Mouse (Mus musculus) MEL (cell line): ENCODE data around the gene Nadk2. TPM values are rescaled to one million over a fixed set of nuclear protein-coding genes. Genes with fewer than 3 reads are reported as not detected.

Source experiments
- DNase-seq: peaks from one replicate; pipeline ENCODE4 v3.0.0; 2011; ENCODE audit warnings: low read depth, low spot score
- H3K27ac ChIP-seq: 2 replicates; pipeline ENCODE4 v1.5.1; 2012; ENCODE audit warnings: low read depth, mild to moderate bottlenecking, control low read depth, low read length, moderate library complexity; ENCODE audit not compliant: control insufficient read depth
- H3K27me3 ChIP-seq, 2 experiments: fragments of 150-350 bp in 1 of 2; sonication (generic) in 1 of 2; 2 replicates each; pipeline ENCODE4 v1.6.1; 2012; ENCODE audit warnings: low read length in 2 of 2, mild to moderate bottlenecking in 2 of 2, improper control_type of control experiment in 1 of 2, moderate library complexity in 1 of 2; ENCODE audit not compliant: insufficient read depth in 2 of 2, control insufficient read depth in 1 of 2
- H3K36me3 ChIP-seq, 2 experiments: 2 replicates each; pipeline ENCODE4 v1.6.1; 2012 to 2014; ENCODE audit warnings: low read length in 2 of 2, improper control_type of control experiment in 1 of 2, inconsistent platforms in 1 of 2, mild to moderate bottlenecking in 1 of 2; ENCODE audit not compliant: insufficient read depth in 2 of 2, control insufficient read depth in 1 of 2
- H3K4me1 ChIP-seq, 2 experiments: fragments of 150-350 bp in 1 of 2; sonication (generic) in 1 of 2; 2 replicates each; pipeline ENCODE4 v1.6.1; 2012; ENCODE audit warnings: low read length in 2 of 2, improper control_type of control experiment in 1 of 2, mild to moderate bottlenecking in 1 of 2; ENCODE audit not compliant: insufficient read depth in 2 of 2, control insufficient read depth in 1 of 2
- H3K4me3 ChIP-seq, 2 experiments: fragments of 150-350 bp in 1 of 2; sonication (generic) in 1 of 2; 2 replicates each; pipeline ENCODE4 v1.5.1; 2012; ENCODE audit warnings: low read depth in 2 of 2, low read length in 2 of 2, mild to moderate bottlenecking in 2 of 2, moderate library complexity in 2 of 2, control low read depth in 1 of 2, improper control_type of control experiment in 1 of 2; ENCODE audit not compliant: control insufficient read depth in 1 of 2, insufficient read depth in 1 of 2
- H3K79me2 ChIP-seq: 2 replicates; pipeline ENCODE4 v1.6.1; 2012; ENCODE audit warnings: mild to moderate bottlenecking, low read length, moderate library complexity; ENCODE audit not compliant: control insufficient read depth, poor library complexity, insufficient read depth
- H3K9ac ChIP-seq: 2 replicates; pipeline ENCODE4 v1.6.1; 2012; ENCODE audit warnings: low read depth, mild to moderate bottlenecking, control low read depth, low read length, moderate library complexity; ENCODE audit not compliant: control insufficient read depth, poor library complexity, severe bottlenecking
- H3K9me3 ChIP-seq: fragments of 150-350 bp; sonication (generic); replicated peaks from 2 replicates; pipeline ENCODE4 v1.6.1; 2012; ENCODE audit warnings: mild to moderate bottlenecking, low read length, improper control_type of control experiment, moderate library complexity; ENCODE audit not compliant: insufficient read depth
- CHD1 ChIP-seq: IDR thresholded peaks from 2 replicates; pipeline ENCODE4 v1.6.1; 2012; ENCODE audit warnings: low read depth, mild to moderate bottlenecking, inconsistent platforms, low read length, improper control_type of control experiment
- CTCF ChIP-seq, 3 experiments: IDR thresholded peaks in 2 of 3; conservative IDR thresholded peaks in 1 of 3; 2 replicates each; pipeline ENCODE4 v1.5.1; 2011 to 2012; ENCODE audit warnings: low read length in 3 of 3, low read depth in 2 of 3, mild to moderate bottlenecking in 2 of 3, improper control_type of control experiment in 1 of 3, inconsistent platforms in 1 of 3, mixed read lengths in 1 of 3, moderate library complexity in 1 of 3; ENCODE audit not compliant: control insufficient read depth in 1 of 3, insufficient read depth in 1 of 3, poor library complexity in 1 of 3, severe bottlenecking in 1 of 3
- ELF1 ChIP-seq: IDR thresholded peaks from 2 replicates; pipeline ENCODE4 v1.6.1; 2014; ENCODE audit warnings: low read depth, mild to moderate bottlenecking, inconsistent platforms, low read length, improper control_type of control experiment, moderate library complexity
- EP300 ChIP-seq, 2 experiments: IDR thresholded peaks; 2 replicates each; pipeline ENCODE4 v1.6.1; 2011; ENCODE audit warnings: improper control_type of control experiment in 2 of 2, low read length in 2 of 2, low read depth in 1 of 2, mild to moderate bottlenecking in 1 of 2
- ETS1 ChIP-seq: IDR thresholded peaks from 2 replicates; pipeline ENCODE4 v1.6.1; 2012; ENCODE audit warnings: low read depth, mild to moderate bottlenecking, inconsistent platforms, low read length, improper control_type of control experiment, moderate library complexity
- GATA1 ChIP-seq: IDR thresholded peaks from 2 replicates; pipeline ENCODE4 v1.6.1; 2011; ENCODE audit warnings: low read depth, low read length, improper control_type of control experiment
- HCFC1 ChIP-seq: IDR thresholded peaks from 2 replicates; pipeline ENCODE4 v1.6.1; 2012; ENCODE audit warnings: low read depth, mild to moderate bottlenecking, inconsistent platforms, low read length, improper control_type of control experiment, moderate library complexity
- JUND ChIP-seq: IDR thresholded peaks from 2 replicates; pipeline ENCODE4 v1.6.1; 2011; ENCODE audit warnings: low read depth, mild to moderate bottlenecking, improper control_type of control experiment, low read length
- KAT2A ChIP-seq: conservative IDR thresholded peaks from 2 replicates; pipeline ENCODE4 v1.6.1; 2012; ENCODE audit warnings: low read depth, low read length, improper control_type of control experiment, inconsistent platforms
- MAFK ChIP-seq: IDR thresholded peaks from 2 replicates; pipeline ENCODE4 v1.6.1; 2011; ENCODE audit warnings: low read depth, mild to moderate bottlenecking, low read length, improper control_type of control experiment, borderline replicate concordance
- MAZ ChIP-seq: IDR thresholded peaks from 2 replicates; pipeline ENCODE4 v1.6.1; 2012; ENCODE audit warnings: low read depth, mild to moderate bottlenecking, inconsistent platforms, low read length, improper control_type of control experiment
- MEF2A ChIP-seq: IDR thresholded peaks from 2 replicates; pipeline ENCODE4 v1.6.1; 2014; ENCODE audit warnings: low read depth, mild to moderate bottlenecking, inconsistent platforms, low read length, improper control_type of control experiment; ENCODE audit not compliant: poor library complexity, insufficient replicate concordance, severe bottlenecking; ENCODE audit errors: extremely low read depth
- MXI1 ChIP-seq: IDR thresholded peaks from 2 replicates; pipeline ENCODE4 v1.6.1; 2011; ENCODE audit warnings: mild to moderate bottlenecking, low read depth, low read length, improper control_type of control experiment
- MYB ChIP-seq: IDR thresholded peaks from 2 replicates; pipeline ENCODE4 v1.6.1; 2011; ENCODE audit warnings: mild to moderate bottlenecking, low read depth, low read length, improper control_type of control experiment
- NELFE ChIP-seq: IDR thresholded peaks from 2 replicates; pipeline ENCODE4 v1.6.1; 2011; ENCODE audit warnings: low read depth, low read length, improper control_type of control experiment
- NRF1 ChIP-seq: IDR thresholded peaks from 2 replicates; pipeline ENCODE4 v1.6.1; 2014; ENCODE audit warnings: low read depth, mild to moderate bottlenecking, inconsistent platforms, low read length, improper control_type of control experiment, moderate library complexity; ENCODE audit not compliant: poor library complexity, insufficient read depth, severe bottlenecking
- POLR2A ChIP-seq, 2 experiments: IDR thresholded peaks; 2 replicates each; pipeline ENCODE4 v1.6.1; 2011 to 2012; ENCODE audit warnings: low read length in 2 of 2, mild to moderate bottlenecking in 2 of 2, control low read depth in 1 of 2, improper control_type of control experiment in 1 of 2, low read depth in 1 of 2, moderate library complexity in 1 of 2; ENCODE audit not compliant: control insufficient read depth in 1 of 2, insufficient read depth in 1 of 2, poor library complexity in 1 of 2
- POLR2AphosphoS2 ChIP-seq: IDR thresholded peaks from 2 replicates; pipeline ENCODE4 v1.6.1; 2011; ENCODE audit warnings: low read length, improper control_type of control experiment
- POLR2AphosphoS5 ChIP-seq: IDR thresholded peaks from 2 replicates; pipeline ENCODE4 v1.6.1; 2012; ENCODE audit warnings: low read depth, borderline replicate concordance, mild to moderate bottlenecking, inconsistent platforms, low read length, moderate library complexity, mixed read lengths
- RCOR1 ChIP-seq: IDR thresholded peaks from 2 replicates; pipeline ENCODE4 v1.6.1; 2012; ENCODE audit warnings: low read depth, mild to moderate bottlenecking, inconsistent platforms, low read length, improper control_type of control experiment
- SIN3A ChIP-seq: IDR thresholded peaks from 2 replicates; pipeline ENCODE4 v1.6.1; 2012; ENCODE audit warnings: low read length, improper control_type of control experiment, inconsistent platforms
- SMC3 ChIP-seq: IDR thresholded peaks from 2 replicates; pipeline ENCODE4 v1.6.1; 2011; ENCODE audit warnings: low read depth, low read length, improper control_type of control experiment
- TBP ChIP-seq: IDR thresholded peaks from 2 replicates; pipeline ENCODE4 v1.8.0; 2011; ENCODE audit warnings: low read depth, low read length, improper control_type of control experiment
- USF2 ChIP-seq, 2 experiments: IDR thresholded peaks; 2 replicates each; pipeline ENCODE4 v1.6.1; 2011 to 2012; ENCODE audit warnings: improper control_type of control experiment in 2 of 2, low read length in 2 of 2, borderline replicate concordance in 1 of 2, inconsistent platforms in 1 of 2, low read depth in 1 of 2, mild to moderate bottlenecking in 1 of 2; ENCODE audit not compliant: insufficient read depth in 1 of 2
- ZC3H11A ChIP-seq: IDR thresholded peaks from 2 replicates; pipeline ENCODE4 v1.6.1; 2012; ENCODE audit warnings: low read depth, mild to moderate bottlenecking, inconsistent platforms, low read length, improper control_type of control experiment
- ZMIZ1 ChIP-seq: IDR thresholded peaks from 2 replicates; pipeline ENCODE4 v1.6.1; 2012; ENCODE audit warnings: low read depth, mild to moderate bottlenecking, inconsistent platforms, low read length, improper control_type of control experiment, moderate library complexity
- polyA plus RNA-seq, 2 experiments: library from polyadenylated mRNA; stranded (reverse) in 1 of 2; unstranded in 1 of 2; fragments of >175 nt in 1 of 2; fragments of >200 nt in 1 of 2; gene quantifications; 2 replicates each; pipeline versions ENCODE4 v1.2.1 to v1.2.4; 2012; ENCODE audit warnings: low replicate concordance in 2 of 2, low read depth in 1 of 2; ENCODE audit not compliant: insufficient read length in 2 of 2, insufficient read depth in 1 of 2, missing spikeins in 1 of 2
- total RNA-seq: library from RNA; depleted of rRNA; stranded (reverse); fragments of 300-350 nt; gene quantifications from 2 replicates; pipeline ENCODE4 v1.2.3, GENCODE M21; 2012

The Nadk2 gene
- total and polyA plus RNA-seq, 3 experiments: 168 to 659 (median 361) TPM

- TF ChIP-seq TBP (peak; percentile 69), MYB (no peak), MAFK (no peak; the same call in 1 of the 2 replicates), RCOR1 (peak; percentile 80)
Observed at GRCm38 (mm10) chr15:9078481-9079300, 7.6 kb downstream of the Nadk2 start (continued).

DNA sequence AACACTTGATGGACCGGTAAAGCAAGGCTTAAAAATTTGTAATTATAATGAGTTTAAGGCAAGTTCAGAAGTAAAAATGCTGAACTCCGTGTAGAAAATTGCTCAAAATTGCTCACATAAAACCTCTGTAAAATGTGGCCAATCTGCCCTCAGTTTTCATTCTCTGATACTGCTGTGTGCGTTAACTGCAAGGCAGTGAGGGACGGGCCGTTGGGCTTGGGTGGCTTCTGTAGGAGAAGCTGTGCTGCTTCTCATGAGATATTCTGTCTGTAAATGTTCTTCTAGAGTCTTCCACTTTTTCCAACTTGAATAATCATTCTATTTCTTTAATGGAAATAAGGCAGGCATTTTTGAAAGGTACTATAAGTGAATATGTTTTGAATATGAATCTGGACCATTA lies 8.6 kb downstream of the Nadk2 start:
- no peaks in the 10 kb centered on the region for H3K9me3 ChIP-seq
- TF ChIP-seq JUND (no peak), GATA1 (no peak), POLR2A (IDR thresholded peaks at IDR 0.05; ENCODE audit: control insufficient read depth in 1 of 2, insufficient read depth in 1 of 2, low read depth in 1 of 2, low read length in 2 of 2, poor library complexity in 1 of 2) (peak in 1 of 2 experiments; percentile 14; a peak in 1 of 4 replicates), NELFE (peak; percentile 8; the same call in 1 of the 2 replicates), MYB (peak; percentile 35; the same call in 1 of the 2 replicates), CHD1 (0 out of 2 replicates have a peak, but pooled peaks have one; percentile 31), ZMIZ1 (0 out of 2 replicates have a peak, but pooled peaks have one; percentile 4), KAT2A (no peak), POLR2AphosphoS5 (no peak), EP300 (IDR thresholded peaks at IDR 0.05; ENCODE audit: low read depth in 1 of 2, low read length in 2 of 2) (peak in 1 of 2 experiments; percentile 39; a peak in 1 of 4 replicates), SIN3A (no peak), HCFC1 (0 out of 2 replicates have a peak, but pooled peaks have one; percentile 9), RCOR1 (no peak), MXI1 (no peak)
- peaks cover 46 to 50% of the 10 kb centered on the region in 2 experiments for H3K4me1 ChIP-seq
- peak overlapping the region; percentile 66 for H3K9ac ChIP-seq
- peaks cover 64% of the 10 kb centered on the region for H3K79me2 ChIP-seq
- no peaks in the 10 kb centered on the region for H3K27me3 ChIP-seq
- peaks cover 28 to 69% of the 10 kb centered on the region in 2 experiments for H3K36me3 ChIP-seq
- peak overlapping the region; percentile 35 to 40 for H3K4me3 ChIP-seq
- DNase-seq: peak; percentile 75
- H3K27ac ChIP-seq: peak overlapping the region; percentile 99

DNA sequence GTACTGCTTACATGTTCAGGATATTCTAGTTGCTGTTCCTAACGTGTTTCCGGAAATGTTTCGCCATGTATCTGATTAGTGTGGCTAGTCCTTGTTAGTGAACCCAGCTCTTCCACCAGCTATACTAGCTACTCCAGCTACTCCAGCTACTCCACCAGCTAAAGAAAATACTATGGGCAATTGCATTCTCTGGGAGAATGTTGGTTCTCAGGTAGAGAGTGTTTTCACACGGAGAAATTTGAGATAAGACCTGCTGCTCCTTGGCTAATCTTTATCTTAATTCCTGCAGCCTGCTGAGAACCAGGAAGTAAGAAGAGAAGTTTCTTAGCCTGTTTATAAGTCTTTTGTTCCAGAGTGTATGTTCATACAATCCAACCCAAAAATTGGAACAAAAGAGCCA lies 9.1 kb downstream of the Nadk2 start:
- H3K4me1 ChIP-seq: peaks cover 44 to 47% of the 10 kb centered on the region in 2 experiments
- peaks cover 62% of the 10 kb centered on the region for H3K79me2 ChIP-seq
- DNase-seq: peak; percentile 89
- no peaks in the 10 kb centered on the region for H3K27me3 ChIP-seq
- H3K9ac ChIP-seq: peak overlapping the region; percentile 66
- peaks cover 30 to 65% of the 10 kb centered on the region in 2 experiments for H3K36me3 ChIP-seq
- no peaks in the 10 kb centered on the region for H3K9me3 ChIP-seq
- peak overlapping the region in 1 of 2 experiments; percentile 40; a peak in 2 of 4 replicates for H3K4me3 ChIP-seq
- peak overlapping the region; percentile 99 for H3K27ac ChIP-seq
- TF ChIP-seq ELF1 (peak; percentile 92), ZC3H11A (no peak), CTCF (IDR thresholded peaks at IDR 0.05 in 2 of 3, conservative IDR thresholded peaks at IDR 0.05 in 1 of 3; ENCODE audit: control insufficient read depth in 1 of 3, insufficient read depth in 1 of 3, low read depth in 2 of 3, low read length in 3 of 3, poor library complexity in 1 of 3, severe bottlenecking in 1 of 3) (no peak), MEF2A (no peak), SMC3 (no peak; the same call in 1 of the 2 replicates), ZMIZ1 (peak; percentile 34; the same call in 1 of the 2 replicates), USF2 (IDR thresholded peaks at IDR 0.05; ENCODE audit: borderline replicate concordance in 1 of 2, insufficient read depth in 1 of 2, low read depth in 1 of 2, low read length in 2 of 2) (no peak), POLR2AphosphoS2 (no peak), ETS1 (peak; percentile 97), MAZ (0 out of 2 replicates have a peak, but pooled peaks have one; percentile 65), MXI1 (peak; percentile 68), RCOR1 (peak; percentile 92), NRF1 (no peak), GATA1 (peak; percentile 98)
